Mouse (Mus musculus) liver, adult 2 months (tissue): ENCODE data around the gene Mtch1. TPM values are rescaled to one million over a fixed set of nuclear protein-coding genes. Genes with fewer than 3 reads are reported as not detected.
A peak's percentile ranks its signal among the peaks of the same experiment; 100 is the strongest.
"Not testable (repeated sequence)": the region's sequence is repeated elsewhere in the genome, so short reads cannot be mapped to it uniquely, and the experiment has no call there.

Experiments
- DNase-seq: peaks from one replicate; pipeline ENCODE4 v3.0.0-alpha.2; 2011; ENCODE audit warnings: low read depth, low spot score; ENCODE audit errors: extremely low read depth
- H3K27ac ChIP-seq: fragments of 200-500 bp; replicated peaks from 2 replicates; pipeline ENCODE4 v1.5.1; 2012; ENCODE audit warnings: low read depth, mild to moderate bottlenecking, control low read depth, inconsistent platforms, low read length; ENCODE audit not compliant: insufficient read depth
- H3K27me3 ChIP-seq: fragments of 200-500 bp; 2 replicates; pipeline ENCODE4 v1.6.1; 2012; ENCODE audit warnings: mild to moderate bottlenecking, moderate library complexity, low read length, inconsistent platforms; ENCODE audit not compliant: control insufficient read depth, insufficient read depth
- H3K36me3 ChIP-seq: fragments of 200-500 bp; 2 replicates; pipeline ENCODE4 v1.6.1; 2012; ENCODE audit warnings: low read length, inconsistent platforms; ENCODE audit not compliant: control insufficient read depth, insufficient read depth
- H3K4me1 ChIP-seq: fragments of 200-500 bp; 2 replicates; pipeline ENCODE4 v1.6.1; 2011; ENCODE audit warnings: low read length; ENCODE audit not compliant: control insufficient read depth, insufficient read depth
- H3K4me3 ChIP-seq: fragments of 200-500 bp; 2 replicates; pipeline ENCODE4 v1.5.1; 2011; ENCODE audit warnings: low read depth, mild to moderate bottlenecking, control low read depth, low read length, moderate library complexity; ENCODE audit not compliant: insufficient read depth
- H3K79me2 ChIP-seq: fragments of 200-500 bp; 2 replicates; pipeline ENCODE4 v1.6.1; 2012; ENCODE audit warnings: inconsistent platforms, mild to moderate bottlenecking, low read length, moderate library complexity; ENCODE audit not compliant: control insufficient read depth, insufficient read depth
- H3K9ac ChIP-seq: fragments of 200-500 bp; 2 replicates; pipeline ENCODE4 v1.6.1; 2012; ENCODE audit warnings: low read depth, mild to moderate bottlenecking, control low read depth, inconsistent platforms, low read length
- CTCF ChIP-seq: fragments of 200-500 bp; IDR thresholded peaks from 2 replicates; pipeline ENCODE4 v1.5.1; 2011; ENCODE audit warnings: low read depth, low read length, control low read depth
- POLR2A ChIP-seq: fragments of 200-500 bp; IDR thresholded peaks from 2 replicates; pipeline ENCODE4 v1.6.1; 2011; ENCODE audit warnings: low read length, control low read depth; ENCODE audit not compliant: insufficient read depth; ENCODE audit errors: extremely low read depth
- WGBS: fragments of 180-500 bp; shearing (Covaris S2); methylation state at CpG from one replicate; pipeline ENCODE4 v1.1.7; 2018; 5-methylcytosine and 5-hydroxymethylcytosine counted together
- polyA plus RNA-seq: library from polyadenylated mRNA; depleted of rRNA; stranded (reverse); fragments of >200 nt; gene quantifications from 2 replicates; pipeline ENCODE4 v1.2.3, GENCODE M21; 2012; rRNA removed
- total RNA-seq: library from RNA; depleted of rRNA; stranded (reverse); fragments of >200 nt; gene quantifications from 2 replicates; pipeline ENCODE4 v1.2.3, GENCODE M21; 2014; rRNA removed

Mtch1 gene
- total RNA-seq (82.7 and 93.8 TPM in 2 replicates), polyA plus RNA-seq (136 and 143 TPM in 2 replicates)

DNA sequence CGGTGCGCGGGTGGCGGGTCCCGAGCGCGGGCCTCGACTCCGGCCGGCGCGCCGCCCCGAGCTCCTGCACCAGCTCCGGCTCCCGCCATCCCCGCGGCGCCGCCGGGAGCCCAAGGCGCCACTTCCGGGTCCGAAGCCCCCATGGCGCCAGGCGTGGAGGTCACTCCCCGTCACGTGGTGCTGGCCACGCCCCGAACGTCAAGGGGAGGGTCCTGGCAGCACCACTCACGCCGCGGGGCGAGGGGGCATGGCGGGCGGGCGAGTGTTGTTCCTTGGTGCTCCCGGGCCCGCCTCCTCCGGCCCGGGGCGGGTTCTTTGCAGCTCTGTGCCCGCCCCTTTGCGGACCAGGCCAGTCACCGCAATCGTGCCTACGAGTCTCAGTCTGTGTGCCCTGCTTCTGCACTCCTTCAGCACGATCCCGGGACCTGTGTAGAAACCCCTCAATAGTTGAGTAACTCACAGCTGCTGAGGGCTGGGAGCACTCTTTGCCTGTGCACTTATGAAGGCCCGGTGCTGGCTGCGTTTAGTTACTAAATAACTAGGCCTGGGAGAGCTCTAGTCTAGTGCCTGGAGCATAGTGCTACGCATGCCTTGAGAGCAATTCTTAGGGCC lies at the start of gene Mtch1:
Mtch1 (minus strand) TSS at position 290 of the 612 bp plus-strand sequence.
- Histone ChIP-seq H3K9ac (peak within 1 kb of the TSS; percentile 97), H3K27ac (peak within 1 kb of the TSS; percentile 90), H3K4me1 (peaks cover 7% of the 10 kb centered on the region), H3K4me3 (peak within 1 kb of the TSS; percentile 96), H3K27me3 (no peaks in the 10 kb centered on the region), H3K79me2 (peaks cover 6% of the 10 kb centered on the region), H3K36me3 (no peaks in the 10 kb centered on the region)
- DNase-seq = peak; percentile 83
- TF ChIP-seq CTCF (no peak), POLR2A (peak; percentile 63)
- under 1% methylated on average over 51 of the region's 53 CpGs for WGBS

DNA sequence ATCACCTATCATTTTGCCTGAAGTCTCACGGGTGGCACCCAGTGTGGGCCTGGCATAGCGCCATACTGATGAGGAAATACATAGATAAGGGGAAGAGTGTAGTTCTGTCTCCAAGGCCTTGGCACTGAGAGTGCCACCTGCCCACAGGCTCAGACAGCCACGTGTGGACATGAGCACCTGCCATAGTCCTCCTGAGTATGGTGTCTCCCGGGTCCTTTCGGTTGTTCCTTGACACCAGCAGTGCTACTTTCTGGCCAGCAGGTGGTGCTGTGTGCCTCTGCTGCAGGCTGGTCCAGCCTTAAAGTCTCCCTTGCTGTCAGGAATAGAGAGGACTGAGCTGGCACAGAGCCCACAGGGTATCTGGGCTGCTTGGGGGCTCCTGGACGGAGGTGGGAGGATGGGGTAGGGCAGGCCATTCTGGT lies 49.1 kb upstream of the Mtch1 start:
- Histone ChIP-seq H3K4me3 (no peak overlapping the region), H3K27ac (peak overlapping the region; percentile 9; the same call in 1 of the 2 replicates), H3K4me1 (peaks cover 24% of the 10 kb centered on the region), H3K36me3 (no peaks in the 10 kb centered on the region), H3K9ac (no peak overlapping the region), H3K79me2 (no peaks in the 10 kb centered on the region), H3K27me3 (no peaks in the 10 kb centered on the region)
- TF ChIP-seq POLR2A = no peak
- peak; percentile 99 for TF ChIP-seq CTCF
- peak; percentile 99 for DNase-seq
- 2% methylated on average over 6 of the region's 6 CpGs for WGBS

DNA sequence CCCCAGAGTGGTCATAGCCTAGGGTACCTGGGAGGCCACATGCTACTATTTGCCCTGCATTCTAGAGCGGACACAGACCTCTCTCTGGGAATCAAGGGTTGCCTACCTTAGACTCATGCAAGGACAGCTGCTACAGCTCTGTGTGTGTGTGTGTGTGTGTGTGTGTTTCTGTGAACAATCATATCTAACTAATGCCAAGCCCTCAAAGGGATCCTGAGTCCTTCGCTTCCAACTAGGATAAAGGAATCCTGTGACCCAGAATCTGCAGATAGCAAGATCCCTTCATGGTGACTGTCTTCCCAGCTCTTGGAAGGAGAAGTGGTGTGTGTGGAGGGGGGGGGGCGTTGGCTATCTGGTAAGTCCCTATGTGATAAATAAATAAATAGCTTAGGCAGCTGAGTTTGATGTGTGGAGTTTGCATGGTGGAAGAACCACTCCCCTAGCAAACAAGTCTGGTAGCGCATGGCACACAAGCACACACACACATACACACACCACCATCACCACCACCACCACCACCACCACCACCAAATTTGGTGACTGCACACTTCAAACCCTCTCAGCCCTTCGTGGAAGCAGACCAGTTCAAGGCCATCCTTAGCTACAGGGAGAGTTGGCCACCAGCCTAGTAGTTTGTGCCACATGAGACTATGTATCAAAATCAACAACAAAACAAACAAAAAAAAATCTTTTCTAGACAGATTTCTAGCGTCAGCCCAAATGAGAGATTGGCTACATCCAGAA lies 48.5 kb upstream of the Mtch1 start:
- WGBS = 28% methylated on average over 6 of the region's 6 CpGs
- DNase-seq = no peak
- peaks cover 24% of the 10 kb centered on the region for H3K4me1 ChIP-seq
- H3K36me3 ChIP-seq = no peaks in the 10 kb centered on the region
- peak overlapping the region; percentile 39 for H3K27ac ChIP-seq
- no peak overlapping the region for H3K9ac ChIP-seq
- H3K4me3 ChIP-seq = no peak overlapping the region
- H3K27me3 ChIP-seq = no peaks in the 10 kb centered on the region
- no peaks in the 10 kb centered on the region for H3K79me2 ChIP-seq
- no peak for TF ChIP-seq CTCF
- TF ChIP-seq POLR2A = no peak

DNA sequence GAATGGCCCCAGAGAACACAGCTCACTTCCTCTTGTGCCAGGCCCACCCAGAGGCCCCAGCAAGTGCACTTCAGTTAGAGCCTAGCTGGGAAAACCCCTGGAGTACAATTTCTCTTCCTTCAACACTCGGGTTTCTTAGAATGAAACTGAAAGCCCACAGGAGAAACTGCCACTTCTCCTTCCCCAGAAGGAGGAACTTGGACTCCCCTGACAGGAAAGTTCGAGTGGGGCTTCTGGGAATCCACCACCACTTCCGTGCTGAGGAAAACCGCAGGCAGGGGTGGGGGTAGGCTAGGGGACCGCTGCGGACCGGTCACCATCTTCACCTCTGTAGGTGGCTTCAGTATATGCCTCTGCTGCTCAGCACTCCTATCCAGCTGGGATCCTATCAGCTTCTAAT lies 47.6 kb upstream of the Mtch1 start:
- no peak overlapping the region for H3K9ac ChIP-seq
- DNase-seq = peak; percentile 48
- H3K27me3 ChIP-seq = no peaks in the 10 kb centered on the region
- no peaks in the 10 kb centered on the region for H3K79me2 ChIP-seq
- H3K27ac ChIP-seq = peak overlapping the region; percentile 58
- 61% methylated on average over 7 of the region's 7 CpGs for WGBS
- peaks cover 24% of the 10 kb centered on the region for H3K4me1 ChIP-seq
- TF ChIP-seq POLR2A (no peak), CTCF (no peak)
- H3K36me3 ChIP-seq = no peaks in the 10 kb centered on the region
- H3K4me3 ChIP-seq = peak overlapping the region; percentile 30; the same call in 1 of the 2 replicates

DNA sequence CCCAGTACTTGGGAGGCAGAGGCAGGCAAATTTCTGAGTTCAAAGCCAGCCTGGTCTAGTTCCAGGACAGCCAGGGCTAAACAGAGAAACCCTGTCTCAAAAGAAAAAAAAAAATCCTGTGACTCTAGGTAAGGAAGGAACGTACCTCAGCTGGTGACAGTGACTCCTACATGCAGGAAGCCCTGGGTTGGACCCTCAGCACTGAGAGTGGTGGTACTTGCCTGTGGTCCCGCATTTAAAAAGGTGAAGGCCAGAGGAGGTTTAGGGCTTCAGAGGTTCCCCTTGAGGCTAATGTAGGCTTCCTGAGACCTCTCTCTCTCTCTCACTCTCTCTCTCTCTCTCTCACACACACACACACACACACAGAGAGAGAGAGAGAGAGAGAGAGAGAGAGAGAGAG lies 47.0 kb upstream of the Mtch1 start:
- DNase-seq, H3K9ac ChIP-seq, H3K79me2 ChIP-seq, H3K27me3 ChIP-seq, H3K4me3 ChIP-seq, H3K36me3 ChIP-seq: not testable (repeated sequence)
- Histone ChIP-seq H3K27ac (peak overlapping the region; percentile 10), H3K4me1 (peaks cover 23% of the 10 kb centered on the region)
- 82% methylated on average over 2 of the region's 2 CpGs for WGBS
